Mouse (Mus musculus) stomach, embryonic 15.5 days (tissue): ENCODE data around the gene Galnt7. TPM values are rescaled to one million over a fixed set of nuclear protein-coding genes. Genes with fewer than 3 reads are reported as not detected.

Experiments
- ATAC-seq: fragments of 200-750 bp; cut with Nextera tagmentation; 2 replicates; pipeline ENCODE4 v1.8.0; 2017; ENCODE audit warnings: low read depth, moderate number of reproducible peaks, moderate TSS enrichment; ENCODE audit not compliant: insufficient read depth, low FRiP score
- H3K27ac ChIP-seq: fragments of 300-500 bp; sonication (generic); 2 replicates; pipeline ENCODE4 v1.5.1; 2015; ENCODE audit warnings: mild to moderate bottlenecking, inconsistent platforms
- H3K27me3 ChIP-seq: fragments of 300-500 bp; sonication (generic); replicated peaks from 2 replicates; pipeline ENCODE4 v1.6.1; 2015; ENCODE audit warnings: inconsistent platforms
- H3K36me3 ChIP-seq: fragments of 300-500 bp; sonication (generic); 2 replicates; pipeline ENCODE4 v1.6.1; 2015; ENCODE audit warnings: inconsistent platforms
- H3K4me1 ChIP-seq: fragments of 300-500 bp; sonication (generic); 2 replicates; pipeline ENCODE4 v1.6.1; 2015; ENCODE audit warnings: inconsistent platforms
- H3K4me2 ChIP-seq: fragments of 300-500 bp; sonication (generic); 2 replicates; pipeline ENCODE4 v1.6.1; 2015; ENCODE audit warnings: mild to moderate bottlenecking, inconsistent platforms
- H3K4me3 ChIP-seq: fragments of 300-500 bp; sonication (generic); replicated peaks from 2 replicates; pipeline ENCODE4 v1.5.1; 2015; ENCODE audit warnings: inconsistent platforms
- H3K9ac ChIP-seq: fragments of 300-500 bp; sonication (generic); 2 replicates; pipeline ENCODE4 v1.6.1; 2015; ENCODE audit warnings: inconsistent platforms
- H3K9me3 ChIP-seq: fragments of 300-500 bp; sonication (generic); 2 replicates; pipeline ENCODE4 v1.6.1; 2016; ENCODE audit warnings: inconsistent platforms
- WGBS: fragments of 180-500 bp; shearing (Covaris S2); methylation state at CpG from one replicate; pipeline ENCODE4 v1.1.7; 2015; 5-methylcytosine and 5-hydroxymethylcytosine counted together
- polyA plus RNA-seq: library from polyadenylated mRNA; unstranded; fragments of >200 nt; fragmentation: Nextera tagmentation; extraction: Ambion mirVana; gene quantifications from 2 replicates; pipeline ENCODE4 v1.2.1, GENCODE M21; 2015

The Galnt7 gene
- polyA plus RNA-seq, 1 experiment from 2014 or later = 32.1 TPM

DNA sequence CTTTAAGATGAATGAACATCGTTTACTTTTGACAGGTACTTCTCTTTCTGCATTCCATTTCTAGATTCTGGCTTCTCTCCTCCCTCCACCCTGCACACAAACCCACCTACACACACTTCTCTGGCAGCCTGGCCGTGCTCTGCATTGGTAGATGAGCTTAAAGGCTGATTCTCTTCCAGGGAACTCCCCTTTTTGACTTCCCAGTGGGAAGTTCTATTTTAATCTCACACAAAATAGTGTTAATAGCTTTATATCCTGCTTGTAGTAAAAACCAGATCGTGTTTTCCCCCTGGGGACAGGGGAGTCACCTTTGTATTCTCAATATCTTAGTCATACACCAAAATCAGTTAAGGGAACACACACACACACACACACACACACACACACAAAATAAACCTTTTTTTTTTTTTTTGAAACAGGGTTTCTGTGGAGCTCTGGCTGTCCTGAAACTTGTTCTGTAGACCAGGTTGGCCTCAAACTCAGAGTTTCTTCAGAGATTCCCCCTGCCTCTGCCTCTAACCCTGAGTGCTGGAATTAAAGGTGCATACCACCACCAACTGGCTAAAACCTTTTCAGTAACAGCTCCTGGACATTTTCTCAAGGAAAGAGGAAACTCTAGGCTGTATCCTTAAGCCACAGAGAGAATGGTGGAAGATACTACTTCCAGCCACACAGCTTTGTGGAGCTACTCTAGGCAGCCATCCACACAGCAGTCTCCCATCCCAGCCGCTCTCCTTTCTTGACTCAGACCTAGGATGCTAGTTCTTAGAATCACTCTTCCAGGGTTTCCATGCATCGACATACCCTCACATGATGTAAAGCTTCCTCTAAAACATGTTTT lies 24.7 kb downstream of the Galnt7 start:
- H3K36me3 ChIP-seq = no peaks in the 10 kb centered on the region
- H3K4me1 ChIP-seq = 0 out of 2 replicates have a peak, but pooled peaks cover 4% of the 10 kb centered on the region
- no peak for ATAC-seq
- H3K4me2 ChIP-seq = no peak overlapping the region
- 59% methylated on average over 5 of the region's 5 CpGs for WGBS
- H3K9ac ChIP-seq = no peak overlapping the region
- H3K27me3 ChIP-seq = no peaks in the 10 kb centered on the region
- H3K9me3 ChIP-seq = no peaks in the 10 kb centered on the region
- H3K4me3 ChIP-seq = no peak overlapping the region
- H3K27ac ChIP-seq = no peak overlapping the region

DNA sequence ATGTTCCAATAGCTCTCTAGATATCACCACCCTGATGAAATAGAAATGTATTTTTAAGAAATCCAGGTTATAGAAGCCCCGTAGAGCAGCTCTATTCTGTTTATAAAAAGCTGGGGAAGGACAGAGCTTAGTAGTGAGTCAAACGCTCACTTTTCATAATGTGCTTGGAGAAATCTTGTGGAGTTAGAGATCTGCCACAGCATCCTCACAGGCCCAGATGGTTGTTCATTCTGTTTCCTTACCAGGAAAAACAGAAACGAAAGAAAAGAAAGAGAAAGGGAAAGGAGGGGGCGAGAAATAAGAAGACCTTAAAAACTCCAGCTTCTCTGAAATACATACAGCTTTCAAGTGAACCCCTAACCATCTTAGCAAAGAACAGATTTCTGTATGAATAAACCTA lies 28.9 kb downstream of the Galnt7 start:
- H3K9me3 ChIP-seq = no peaks in the 10 kb centered on the region
- no peaks in the 10 kb centered on the region for H3K27me3 ChIP-seq
- 71% methylated on average over 4 of the region's 4 CpGs for WGBS
- no peak overlapping the region for H3K27ac ChIP-seq
- 0 out of 2 replicates have a peak, but pooled peaks cover 4% of the 10 kb centered on the region for H3K4me1 ChIP-seq
- no peak overlapping the region for H3K4me3 ChIP-seq
- H3K4me2 ChIP-seq = no peak overlapping the region
- no peak for ATAC-seq
- no peaks in the 10 kb centered on the region for H3K36me3 ChIP-seq
- no peak overlapping the region for H3K9ac ChIP-seq

DNA sequence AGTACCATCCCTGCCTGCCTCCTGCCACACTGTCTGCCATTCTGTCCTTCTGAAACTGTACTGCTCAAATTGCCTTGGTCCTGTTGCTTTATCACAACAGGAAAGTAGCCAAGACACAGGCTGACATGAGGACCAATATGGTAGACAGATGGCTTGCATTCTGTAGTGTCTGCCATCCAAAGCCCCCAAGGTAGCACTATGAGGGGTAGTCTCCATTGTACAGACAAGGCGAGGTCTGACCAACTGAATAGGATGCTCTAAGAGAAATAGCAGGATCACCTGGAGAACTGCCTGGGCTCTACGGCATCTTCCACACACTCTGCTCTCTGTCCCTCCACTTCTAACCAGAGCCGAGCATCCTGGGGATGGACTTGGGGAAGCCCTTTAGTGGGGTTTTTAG lies 29.8 kb downstream of the Galnt7 start:
- no peak for ATAC-seq
- H3K36me3 ChIP-seq = no peaks in the 10 kb centered on the region
- H3K4me1 ChIP-seq = no peaks in the 10 kb centered on the region
- no peak overlapping the region for H3K27ac ChIP-seq
- no peak overlapping the region for H3K4me3 ChIP-seq
- no peak overlapping the region for H3K9ac ChIP-seq
- no peak overlapping the region for H3K4me2 ChIP-seq
- H3K27me3 ChIP-seq = no peaks in the 10 kb centered on the region
- H3K9me3 ChIP-seq = no peaks in the 10 kb centered on the region
- WGBS = 91% methylated on average over 3 of the region's 3 CpGs

DNA sequence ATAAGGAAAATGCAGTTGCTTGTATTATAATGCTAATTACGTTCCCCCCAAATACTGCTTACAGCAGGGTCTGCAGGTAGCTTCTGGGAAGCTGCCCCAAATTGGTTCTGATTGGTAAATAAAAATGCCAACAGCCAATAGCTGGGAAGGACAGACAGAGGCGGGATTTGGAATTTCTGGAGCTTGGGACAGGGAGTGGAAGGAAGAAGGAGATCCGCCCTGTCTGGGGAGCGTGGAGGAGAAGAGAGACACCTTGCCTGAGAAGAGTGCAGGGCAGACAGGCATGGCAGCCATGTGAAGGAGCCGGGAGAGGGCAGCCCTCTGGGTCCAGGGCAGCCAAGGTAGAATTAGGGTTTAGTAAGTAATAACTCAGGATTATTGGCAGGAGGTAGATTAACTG lies 35.9 kb downstream of the Galnt7 start:
- Histone ChIP-seq H3K9me3 (no peaks in the 10 kb centered on the region), H3K9ac (no peak overlapping the region), H3K4me3 (no peak overlapping the region), H3K4me1 (peaks cover 6% of the 10 kb centered on the region; the same call in 1 of the 2 replicates), H3K27me3 (no peaks in the 10 kb centered on the region), H3K27ac (no peak overlapping the region), H3K36me3 (no peaks in the 10 kb centered on the region), H3K4me2 (no peak overlapping the region)
- 74% methylated on average over 5 of the region's 5 CpGs for WGBS
- no peak for ATAC-seq

- no peak overlapping the region for H3K4me2 ChIP-seq
- WGBS = 42% methylated on average over 15 of the region's 15 CpGs
- no peaks in the 10 kb centered on the region for H3K9me3 ChIP-seq
- peak; percentile 49; the same call in 1 of the 2 replicates for ATAC-seq
- H3K27me3 ChIP-seq = no peaks in the 10 kb centered on the region
- no peak overlapping the region for H3K9ac ChIP-seq
- H3K4me1 ChIP-seq = peaks cover 11% of the 10 kb centered on the region
- H3K36me3 ChIP-seq = no peaks in the 10 kb centered on the region
- H3K4me3 ChIP-seq = no peak overlapping the region
- 0 out of 2 replicates have a peak overlapping the region, but pooled peaks have one; percentile 26 for H3K27ac ChIP-seq
Observed at GRCm38 (mm10) chr8:57615016-57615657, 37.7 kb downstream of the Galnt7 start.

DNA sequence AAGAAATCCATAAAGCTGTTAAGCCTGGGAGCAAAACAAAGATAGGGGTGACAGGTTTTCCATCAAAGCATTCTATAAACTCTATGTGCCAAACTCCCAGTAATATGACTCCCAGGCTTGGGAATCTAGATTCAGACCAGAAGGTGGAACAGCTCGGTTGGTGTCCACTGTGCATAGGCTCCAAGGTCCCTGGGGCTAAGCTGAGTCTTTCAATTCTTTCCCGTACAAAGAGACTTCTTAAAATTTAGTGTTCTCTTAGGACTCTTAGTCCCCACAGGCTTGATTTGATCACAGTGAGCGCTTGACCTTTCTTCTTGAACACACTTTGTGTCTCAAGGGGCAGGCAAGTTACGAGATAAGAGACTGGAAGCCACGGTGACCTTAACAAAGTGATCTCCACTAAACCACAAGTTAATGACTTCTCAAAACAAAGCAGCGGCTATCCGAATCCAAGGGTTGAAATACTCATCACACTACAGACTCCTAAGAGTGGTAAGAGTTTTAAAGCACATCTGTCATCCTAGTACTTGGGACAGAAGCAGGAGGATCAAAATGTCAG lies 41.3 kb downstream of the Galnt7 start:
- Histone ChIP-seq H3K4me1 (peaks cover 11% of the 10 kb centered on the region), H3K4me3 (no peak overlapping the region), H3K9me3 (no peaks in the 10 kb centered on the region), H3K36me3 (no peaks in the 10 kb centered on the region), H3K27me3 (no peaks in the 10 kb centered on the region), H3K9ac (no peak overlapping the region), H3K27ac (peak overlapping the region; percentile 26; the same call in 1 of the 2 replicates), H3K4me2 (no peak overlapping the region)
- ATAC-seq = 0 out of 2 replicates have a peak, but pooled peaks have one; percentile 34
- WGBS = 30% methylated on average over 7 of the region's 7 CpGs

GRCm38 (mm10) chr8:57610706-57611418 lies 42.0 kb downstream of the Galnt7 start:
- H3K9ac ChIP-seq = no peak overlapping the region
- 56% methylated on average over 11 of the region's 11 CpGs for WGBS
- H3K4me1 ChIP-seq = peaks cover 11% of the 10 kb centered on the region
- no peaks in the 10 kb centered on the region for H3K27me3 ChIP-seq
- H3K36me3 ChIP-seq = no peaks in the 10 kb centered on the region
- H3K9me3 ChIP-seq = no peaks in the 10 kb centered on the region
- no peak overlapping the region for H3K4me2 ChIP-seq
- no peak overlapping the region for H3K4me3 ChIP-seq
- H3K27ac ChIP-seq = peak overlapping the region; percentile 26; the same call in 1 of the 2 replicates
- 0 out of 2 replicates have a peak, but pooled peaks have one; percentile 41 for ATAC-seq

GRCm38 (mm10) chr8:57602511-57602910 lies 50.3 kb downstream of the Galnt7 start:
- H3K9me3 ChIP-seq = no peaks in the 10 kb centered on the region
- ATAC-seq = no peak
- WGBS = 67% methylated on average over 5 of the region's 5 CpGs
- no peak overlapping the region for H3K9ac ChIP-seq
- H3K27me3 ChIP-seq = no peaks in the 10 kb centered on the region
- H3K36me3 ChIP-seq = no peaks in the 10 kb centered on the region
- H3K4me1 ChIP-seq = peaks cover 7% of the 10 kb centered on the region; the same call in 1 of the 2 replicates
- no peak overlapping the region for H3K4me3 ChIP-seq
- no peak overlapping the region for H3K4me2 ChIP-seq
- no peak overlapping the region for H3K27ac ChIP-seq

- Histone ChIP-seq H3K4me1 (peaks cover 7% of the 10 kb centered on the region; the same call in 1 of the 2 replicates), H3K9me3 (no peaks in the 10 kb centered on the region), H3K4me2 (no peak overlapping the region), H3K9ac (no peak overlapping the region), H3K36me3 (no peaks in the 10 kb centered on the region), H3K4me3 (no peak overlapping the region), H3K27me3 (no peaks in the 10 kb centered on the region), H3K27ac (0 out of 2 replicates have a peak overlapping the region, but pooled peaks have one; percentile 18)
- ATAC-seq = peak; percentile 80
- 74% methylated on average over 12 of the region's 12 CpGs for WGBS
Observed at GRCm38 (mm10) chr8:57601987-57602418, 50.8 kb downstream of the Galnt7 start.

DNA sequence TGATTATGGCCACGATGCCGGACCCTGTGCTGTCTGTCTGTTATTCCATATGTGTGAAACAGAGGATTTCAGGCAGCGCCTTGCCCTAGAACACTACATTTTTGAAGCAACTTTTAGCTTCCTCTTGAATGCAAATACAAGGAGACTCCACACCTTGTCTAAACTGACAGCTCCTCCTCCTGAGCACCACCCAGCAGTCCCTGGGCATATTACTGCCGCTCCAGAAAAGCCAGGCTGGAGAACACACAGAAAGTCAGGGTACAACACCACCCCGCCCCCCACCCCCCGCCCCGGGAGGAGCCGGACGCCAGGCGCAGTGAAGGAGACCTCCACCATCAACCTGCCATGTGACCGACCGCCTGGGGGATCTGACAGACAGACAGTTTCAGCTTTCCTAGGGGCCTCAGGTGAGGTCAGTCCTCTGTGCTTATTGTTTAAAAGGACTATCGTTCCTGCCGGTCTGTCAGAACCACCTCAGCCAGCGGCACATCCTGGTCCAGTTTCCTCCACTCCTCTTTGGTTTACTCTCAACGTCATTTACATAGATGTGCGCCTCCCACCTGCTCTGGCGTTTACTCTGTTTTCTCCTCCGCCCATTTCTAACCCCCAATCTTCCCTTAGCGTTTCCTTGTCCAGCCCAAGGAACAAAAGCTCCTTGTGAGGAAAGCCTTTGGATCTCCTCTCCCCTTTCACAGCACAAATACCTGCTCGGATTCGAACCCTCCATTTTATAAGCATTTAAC lies 52.8 kb downstream of the Galnt7 start:
- Histone ChIP-seq H3K36me3 (no peaks in the 10 kb centered on the region), H3K4me1 (peaks cover 7% of the 10 kb centered on the region; the same call in 1 of the 2 replicates), H3K27me3 (no peaks in the 10 kb centered on the region), H3K27ac (no peak overlapping the region), H3K4me2 (peak overlapping the region; percentile 25), H3K9ac (no peak overlapping the region), H3K4me3 (no peak overlapping the region), H3K9me3 (no peaks in the 10 kb centered on the region)
- 25% methylated on average over 22 of the region's 22 CpGs for WGBS
- no peak for ATAC-seq

DNA sequence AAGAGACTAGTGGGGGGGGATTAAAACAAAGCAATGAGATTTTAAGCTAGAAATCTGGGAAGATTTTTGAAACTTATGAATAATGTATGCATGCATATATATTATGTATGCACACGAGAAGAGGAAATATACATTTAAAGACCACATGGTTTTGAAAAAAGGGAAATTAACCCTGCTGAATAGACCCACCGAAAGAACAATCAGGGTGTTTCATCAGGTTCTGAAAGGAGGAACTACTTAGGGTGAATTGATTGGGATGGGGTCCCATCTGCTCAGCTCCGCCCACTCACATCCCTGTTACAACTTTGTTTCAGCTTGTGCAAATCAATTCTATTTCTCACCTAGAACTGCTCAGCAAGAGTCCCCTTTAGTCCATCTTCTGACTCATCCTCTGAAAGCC lies 57.0 kb downstream of the Galnt7 start:
- H3K4me2 ChIP-seq = no peak overlapping the region
- 86% methylated on average over 3 of the region's 3 CpGs for WGBS
- ATAC-seq = no peak
- no peak overlapping the region for H3K27ac ChIP-seq
- no peak overlapping the region for H3K9ac ChIP-seq
- no peaks in the 10 kb centered on the region for H3K36me3 ChIP-seq
- peaks cover 7% of the 10 kb centered on the region; the same call in 1 of the 2 replicates for H3K4me1 ChIP-seq
- H3K27me3 ChIP-seq = no peaks in the 10 kb centered on the region
- no peaks in the 10 kb centered on the region for H3K9me3 ChIP-seq
- H3K4me3 ChIP-seq = no peak overlapping the region
